Mouse (Mus musculus) heart, postnatal 0 days (tissue): ENCODE data around the gene Neurl2. TPM values are rescaled to one million over a fixed set of nuclear protein-coding genes. Genes with fewer than 3 reads are reported as not detected.
"Not testable (repeated sequence)": the region's sequence is repeated elsewhere in the genome, so short reads cannot be mapped to it uniquely, and the experiment has no call there.

Source experiments
- ATAC-seq: fragments of 200-750 bp; cut with Nextera tagmentation; 2 replicates; pipeline ENCODE4 v1.8.0; 2017; ENCODE audit warnings: low read depth, moderate number of reproducible peaks, moderate library complexity; ENCODE audit not compliant: insufficient read depth
- DNase-seq: peaks from one replicate; pipeline ENCODE4 v3.0.0-alpha.2; 2016; ENCODE audit warnings: low spot score
- H3K27ac ChIP-seq: fragments of 300-500 bp; sonication (generic); 2 replicates; pipeline ENCODE4 v1.5.1; 2014; ENCODE audit warnings: low read depth, mild to moderate bottlenecking
- H3K27me3 ChIP-seq: fragments of 300-500 bp; sonication (generic); 2 replicates; pipeline ENCODE4 v1.6.1; 2014; ENCODE audit warnings: low read length, mixed read lengths; ENCODE audit not compliant: control insufficient read depth, insufficient read depth
- H3K36me3 ChIP-seq: fragments of 300-500 bp; sonication (generic); replicated peaks from 2 replicates; pipeline ENCODE4 v1.6.1; 2014; ENCODE audit warnings: low read length, mixed read lengths; ENCODE audit not compliant: control insufficient read depth, insufficient read depth
- H3K4me1 ChIP-seq: fragments of 300-500 bp; sonication (generic); 2 replicates; pipeline ENCODE4 v1.6.1; 2014; ENCODE audit warnings: antibody characterized with exemption; ENCODE audit not compliant: control insufficient read depth, insufficient read depth
- H3K4me2 ChIP-seq: fragments of 300-500 bp; sonication (generic); 2 replicates; pipeline ENCODE4 v1.6.1; 2014; ENCODE audit warnings: low read depth, mild to moderate bottlenecking, low read length, moderate library complexity
- H3K4me3 ChIP-seq: fragments of 300-500 bp; sonication (generic); 2 replicates; pipeline ENCODE4 v1.5.1; 2014; ENCODE audit warnings: low read depth, low read length
- H3K9ac ChIP-seq: fragments of 300-500 bp; sonication (generic); replicated peaks from 2 replicates; pipeline ENCODE4 v1.6.1; 2014; ENCODE audit warnings: low read depth, low read length, mixed read lengths
- H3K9me3 ChIP-seq: fragments of 300-500 bp; sonication (generic); replicated peaks from 2 replicates; pipeline ENCODE4 v1.6.1; 2016; ENCODE audit warnings: low read length; ENCODE audit not compliant: control insufficient read depth
- CTCF ChIP-seq: IDR thresholded peaks from 2 replicates; pipeline ENCODE4 v1.5.1; 2016; ENCODE audit warnings: antibody characterized with exemption, control low read depth, low read depth
- EP300 ChIP-seq: IDR thresholded peaks from 2 replicates; pipeline ENCODE4 v1.6.1; 2016; ENCODE audit warnings: antibody characterized with exemption, low read depth
- WGBS: fragments of 180-500 bp; shearing (Covaris S2); extraction: QIAGEN DNeasy Blood & Tissue Kit; methylation state at CpG from one replicate; pipeline ENCODE4 v1.1.7; 2014; 5-methylcytosine and 5-hydroxymethylcytosine counted together
- polyA plus RNA-seq: library from polyadenylated mRNA; unstranded; fragments of >200 nt; fragmentation: Nextera tagmentation; extraction: Ambion mirVana; gene quantifications from 2 replicates; pipeline ENCODE4 v1.2.1, GENCODE M21; 2015
- total RNA-seq: library from RNA; depleted of rRNA; stranded (reverse); fragments of >200 nt; gene quantifications from 2 replicates; pipeline ENCODE4 v1.2.3, GENCODE M21; 2014; ENCODE audit warnings: low replicate concordance

The Neurl2 gene
- total and polyA plus RNA-seq, 2 experiments from 2014 or later = 57.1 to 76.5 TPM

DNA sequence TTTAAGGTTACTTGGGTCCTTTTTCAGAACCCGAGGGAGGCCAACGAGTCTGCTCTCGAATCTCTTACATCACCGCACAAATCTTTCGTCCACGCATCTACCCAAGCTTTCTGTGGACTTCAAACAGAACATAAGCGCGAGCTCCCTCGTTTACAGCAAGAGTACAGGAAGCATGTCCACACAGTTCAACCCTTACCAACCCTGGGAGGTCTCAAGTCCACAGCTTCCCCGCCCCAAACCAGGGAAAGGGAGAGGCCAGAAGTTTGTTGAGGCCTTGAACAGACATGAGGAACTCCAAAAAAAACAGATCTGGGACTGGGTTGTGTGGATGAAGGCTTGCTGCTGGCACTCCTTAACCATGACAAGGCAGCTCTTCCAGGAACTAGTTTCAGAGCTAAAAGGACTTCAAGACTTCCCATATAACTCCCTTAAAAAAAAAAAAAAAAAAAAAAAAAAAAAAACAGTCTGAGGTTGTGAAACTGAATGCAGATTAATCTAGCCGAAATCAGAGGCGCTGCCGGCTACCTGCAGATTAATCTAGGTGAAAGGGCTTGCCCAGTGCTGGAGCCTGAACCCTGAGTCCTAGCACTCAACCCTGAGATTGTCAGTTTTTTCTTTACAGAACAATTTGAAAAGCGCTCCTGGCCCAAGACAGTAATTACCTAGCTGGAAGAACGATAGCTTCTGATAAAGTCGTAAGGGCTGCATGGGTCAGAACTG, 29.9 kb downstream of the Neurl2 start:
- H3K4me2 ChIP-seq = peak overlapping the region; percentile 67; the same call in 1 of the 2 replicates
- peak overlapping the region; percentile 81; the same call in 1 of the 2 replicates for H3K4me3 ChIP-seq
- peak overlapping the region; percentile 82; the same call in 1 of the 2 replicates for H3K9ac ChIP-seq
- H3K27ac ChIP-seq = no peak overlapping the region
- ATAC-seq (no peak), DNase-seq (no peak)
- no peaks in the 10 kb centered on the region for H3K27me3 ChIP-seq
- H3K4me1 ChIP-seq = peaks cover 18% of the 10 kb centered on the region
- TF ChIP-seq CTCF (no peak), EP300 (no peak)
- peaks cover 10% of the 10 kb centered on the region for H3K36me3 ChIP-seq
- WGBS = 82% methylated on average over 16 of the region's 16 CpGs
- H3K9me3 ChIP-seq = no peaks in the 10 kb centered on the region

DNA sequence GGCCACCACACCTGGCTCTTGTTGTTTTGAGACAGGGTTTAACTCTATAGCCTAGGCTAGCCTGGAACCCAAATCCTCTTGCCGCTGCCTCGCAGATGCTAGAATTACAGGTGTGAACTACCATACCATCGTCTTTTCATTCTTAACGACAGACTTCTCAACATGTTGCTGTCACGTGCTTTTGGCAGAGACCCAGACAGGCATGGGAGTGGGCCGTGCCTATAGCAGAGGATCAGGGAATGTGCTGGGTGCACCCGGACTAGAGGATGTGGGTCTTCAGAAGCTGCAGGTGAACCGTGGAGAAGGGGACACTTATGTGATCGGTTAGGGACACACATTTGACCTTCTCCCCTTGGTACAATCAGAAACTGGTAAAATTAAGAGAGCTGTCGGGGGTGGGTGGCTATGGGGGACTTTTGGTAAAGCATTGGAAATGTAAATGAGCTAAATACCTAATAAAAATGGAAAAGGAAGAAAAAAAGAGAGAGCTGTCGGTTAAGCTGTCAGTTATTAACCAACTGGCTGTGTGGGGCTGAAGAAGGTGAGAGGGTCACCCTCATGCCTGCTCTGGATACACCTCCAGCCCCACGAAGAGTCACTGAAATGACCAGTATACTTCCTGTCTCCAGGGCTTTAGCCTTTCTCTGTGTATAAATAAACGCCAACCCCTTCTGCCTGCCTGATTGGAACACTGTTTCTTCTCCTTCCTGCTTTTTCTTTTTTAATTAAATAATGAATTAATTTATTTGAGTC, 32.8 kb downstream of the Neurl2 start:
- no peaks in the 10 kb centered on the region for H3K9me3 ChIP-seq
- H3K4me1 ChIP-seq = peaks cover 10% of the 10 kb centered on the region
- no peak overlapping the region for H3K27ac ChIP-seq
- ATAC-seq (no peak), DNase-seq (no peak)
- H3K9ac ChIP-seq = no peak overlapping the region
- H3K27me3 ChIP-seq = no peaks in the 10 kb centered on the region
- peaks cover 32% of the 10 kb centered on the region for H3K36me3 ChIP-seq
- 78% methylated on average over 13 of the region's 13 CpGs for WGBS
- H3K4me2 ChIP-seq = no peak overlapping the region
- TF ChIP-seq CTCF (no peak), EP300 (no peak)
- no peak overlapping the region for H3K4me3 ChIP-seq

DNA sequence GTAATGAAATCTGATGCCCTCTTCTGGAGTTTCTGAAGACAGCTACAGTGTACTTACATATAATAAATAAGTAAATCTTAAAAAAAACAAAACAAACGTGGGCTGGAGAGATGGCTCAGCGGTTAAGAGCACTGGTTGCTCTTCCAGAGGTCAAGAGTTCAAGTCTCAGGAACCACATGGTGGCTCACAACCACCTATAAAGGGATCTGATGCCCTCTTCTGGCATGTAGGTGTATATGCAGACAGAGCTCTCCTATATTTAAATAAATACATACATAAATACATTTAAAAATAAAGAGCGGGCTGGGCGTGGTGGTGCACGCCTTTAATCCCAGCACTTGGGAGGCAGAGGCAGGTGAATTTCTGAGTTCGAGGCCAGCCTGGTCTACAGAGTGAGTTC, 34.7 kb downstream of the Neurl2 start:
- peaks cover 41% of the 10 kb centered on the region for H3K36me3 ChIP-seq
- not testable (repeated sequence) for H3K27me3 ChIP-seq

DNA sequence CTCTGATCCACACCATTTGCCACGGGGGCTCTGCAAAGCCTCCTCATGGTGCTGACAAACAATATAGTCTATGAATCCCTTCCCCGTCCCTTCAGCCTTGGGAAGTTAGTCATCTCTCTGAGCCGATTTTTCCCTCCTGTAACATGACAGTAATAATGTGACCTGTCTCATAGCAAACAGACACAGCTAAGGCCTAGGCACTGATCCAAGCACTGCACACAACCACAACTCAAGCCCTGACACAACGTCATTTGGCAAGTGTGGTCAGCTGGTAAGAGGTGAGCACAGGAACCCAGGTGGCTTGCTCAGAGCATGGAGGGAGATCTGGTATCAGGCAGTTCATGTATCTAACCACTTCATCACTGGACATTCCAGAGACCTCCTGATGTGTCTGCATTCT, 37.4 kb downstream of the Neurl2 start:
- H3K27ac ChIP-seq = no peak overlapping the region
- WGBS = 75% methylated on average over 4 of the region's 4 CpGs
- no peak for DNase-seq
- H3K4me1 ChIP-seq = peaks cover 3% of the 10 kb centered on the region; the same call in 1 of the 2 replicates
- no peaks in the 10 kb centered on the region for H3K27me3 ChIP-seq
- no peak overlapping the region for H3K9ac ChIP-seq
- peaks cover 63% of the 10 kb centered on the region for H3K36me3 ChIP-seq
- H3K9me3 ChIP-seq = no peaks in the 10 kb centered on the region
- ATAC-seq = no peak
- H3K4me3 ChIP-seq = no peak overlapping the region
- TF ChIP-seq CTCF (no peak), EP300 (no peak)
- no peak overlapping the region for H3K4me2 ChIP-seq

More for the DNA sequence above, 34.7 kb downstream of the Neurl2 start:
- ATAC-seq, DNase-seq, H3K4me2 ChIP-seq, H3K4me1 ChIP-seq, H3K27ac ChIP-seq, H3K9ac ChIP-seq, H3K9me3 ChIP-seq, H3K4me3 ChIP-seq: not testable (repeated sequence)
- TF ChIP-seq CTCF = peak; percentile 34
- 69% methylated on average over 6 of the region's 6 CpGs for WGBS

DNA sequence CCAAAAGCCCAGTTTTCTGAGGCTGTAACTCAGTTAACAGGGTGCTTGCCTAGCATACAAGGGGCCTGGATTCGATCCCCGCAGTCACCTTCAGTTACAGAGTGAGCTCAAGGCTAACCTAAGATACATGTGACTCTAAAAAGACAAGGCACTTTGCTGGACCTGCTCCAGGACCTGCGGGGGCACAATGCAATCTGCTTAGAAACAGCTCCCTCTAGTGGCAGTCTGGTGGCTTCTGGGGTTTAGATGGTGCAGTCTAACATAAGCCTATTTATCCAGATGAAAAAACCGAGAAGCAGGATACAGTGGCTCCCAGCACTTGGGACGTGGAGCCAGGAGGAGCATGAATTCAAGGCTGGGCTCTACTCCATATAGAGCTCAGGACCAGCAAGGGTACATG, 39.0 kb downstream of the Neurl2 start:
- peaks cover 64% of the 10 kb centered on the region for H3K36me3 ChIP-seq
- TF ChIP-seq EP300 (0 out of 2 replicates have a peak, but pooled peaks have one; percentile 48), CTCF (peak; percentile 86)
- ATAC-seq = peak; percentile 76

More for the DNA sequence above, 39.0 kb downstream of the Neurl2 start:
- Histone ChIP-seq H3K9ac (no peak overlapping the region), H3K4me2 (no peak overlapping the region), H3K4me3 (no peak overlapping the region), H3K27ac (peak overlapping the region; percentile 81), H3K9me3 (no peaks in the 10 kb centered on the region), H3K27me3 (no peaks in the 10 kb centered on the region), H3K4me1 (peaks cover 3% of the 10 kb centered on the region; the same call in 1 of the 2 replicates)
- 14% methylated on average over 5 of the region's 5 CpGs for WGBS
- peak; percentile 85 for DNase-seq
